Mouse (Mus musculus) embryonic fibroblast, embryonic 13.5 days (primary cell): ENCODE measurements around the gene Cxcr4.

Experiments
- CTCF ChIP-seq: IDR thresholded peaks from 2 replicates; pipeline ENCODE4 v1.5.1; 2011; ENCODE audit warnings: mild to moderate bottlenecking, control low read depth, low read length, moderate library complexity, borderline replicate concordance; ENCODE audit not compliant: insufficient read depth
- POLR2A ChIP-seq: IDR thresholded peaks from 2 replicates; pipeline ENCODE4 v1.6.1; 2011; ENCODE audit warnings: low read depth, mild to moderate bottlenecking, control low read depth, low read length, moderate library complexity

GRCm38 (mm10) chr1:128589488-128589887 is 2.6 kb downstream of the Cxcr4 start:
- no peak for TF ChIP-seq CTCF
- no peak for TF ChIP-seq POLR2A
